ENCODE assay signal across 19 mouse cellular contexts in the genomic region with DNA sequence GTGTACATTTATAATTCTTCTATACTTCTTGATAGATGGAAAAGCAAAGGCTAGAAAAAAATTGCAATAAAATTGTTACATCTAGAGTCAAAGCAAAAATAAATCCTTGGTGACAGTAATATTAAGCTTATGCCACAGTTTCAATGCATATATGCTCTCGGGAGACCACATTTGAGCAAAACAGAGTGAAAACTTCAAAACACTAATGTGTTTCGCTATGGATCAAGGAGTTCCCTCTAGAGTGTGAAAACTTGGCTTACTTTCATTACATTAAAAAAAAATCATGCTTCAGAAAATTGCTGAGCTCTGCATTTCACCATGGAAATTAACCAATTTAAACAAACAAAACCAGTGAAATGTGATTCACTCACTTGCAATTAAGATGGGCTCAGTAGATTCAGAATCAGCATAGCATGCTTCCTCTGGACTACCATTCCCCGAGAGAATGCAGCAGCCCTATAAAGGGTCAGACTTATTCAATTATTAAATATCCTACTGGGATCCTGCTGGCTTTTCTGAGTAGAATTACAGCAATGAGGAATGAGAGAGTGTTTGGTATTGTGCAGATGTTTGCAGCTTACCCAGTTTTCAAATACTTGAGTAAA.
DNase-seq lines count a peak whose midpoint lies in the region; ATAC-seq lines count a peak whose summit lies in the region.
"Had no signal": no experiment of that assay in that cellular context is flagged by ENCODE, and none has a peak within 500 bp of the region (broad histone marks: within the 10 kb centered on the region; RNA-seq: fewer than 3 reads in every experiment).

No protein-coding gene starts in this region.

- no peaks in the 10 kb centered on the region for H3K27me3 ChIP-seq in embryonic facial prominence, embryonic 11.5 days (ENCODE audit: control insufficient read depth, insufficient read depth, low read length)
- H3K27me3 ChIP-seq in embryonic facial prominence, embryonic 10.5 days (replicated peaks; ENCODE audit: low read depth, poor library complexity, severe bottlenecking): no peaks in the 10 kb centered on the region
- H3K27me3 ChIP-seq in midbrain, embryonic 13.5 days: no peaks in the 10 kb centered on the region
- no peaks in the 10 kb centered on the region for H3K27me3 ChIP-seq in midbrain, embryonic 10.5 days (ENCODE audit: low read depth, poor library complexity, severe bottlenecking)
- H3K27me3 ChIP-seq in midbrain, embryonic 14.5 days (ENCODE audit: control insufficient read depth, insufficient read depth, low read length): no peaks in the 10 kb centered on the region
- H3K27me3 ChIP-seq: forebrain, embryonic 13.5 days; limb, embryonic 15.5 days had no signal

- H3K9ac ChIP-seq in embryonic facial prominence, embryonic 11.5 days (replicated peaks; ENCODE audit: low read length): no peak overlapping the region
- H3K9ac ChIP-seq in midbrain, embryonic 13.5 days (replicated peaks): no peak overlapping the region
- H3K9ac ChIP-seq in midbrain, embryonic 14.5 days (replicated peaks; ENCODE audit: low read length): no peak overlapping the region
- H3K9ac ChIP-seq: forebrain, embryonic 13.5 days; limb, embryonic 15.5 days had no signal

- peak; percentile 13 for DNase-seq in embryonic facial prominence, embryonic 11.5 days (ENCODE audit: low spot score)
- no peak for DNase-seq in embryonic facial prominence, embryonic 10.5 days (ENCODE audit: low spot score)
- no peak for DNase-seq in midbrain, embryonic 10.5 days (ENCODE audit: low spot score)
- DNase-seq in midbrain, embryonic 14.5 days: peak; percentile 50
- no peak for DNase-seq in frontal cortex, postnatal 25 days (ENCODE audit: low spot score in 2 of 2)
- no peak for DNase-seq in c-Kit-positive CD71-positive TER-119-positive erythroid progenitor cells, embryonic 14.5 days (ENCODE audit: low spot score)
- DNase-seq: cerebellum, adult 11 months; cerebellum, postnatal 10 days; gastrocnemius, adult 2 months; heart, postnatal 10 days; kidney, adult 11 months; right cerebral cortex, postnatal 25 days; thymus, postnatal 36 days had no signal

- no peaks in the 10 kb centered on the region for H3K4me1 ChIP-seq in embryonic facial prominence, embryonic 11.5 days (ENCODE audit: control insufficient read depth, insufficient read depth, low read length)
- no peaks in the 10 kb centered on the region for H3K4me1 ChIP-seq in embryonic facial prominence, embryonic 10.5 days
- H3K4me1 ChIP-seq in midbrain, embryonic 13.5 days (replicated peaks): no peaks in the 10 kb centered on the region
- H3K4me1 ChIP-seq in midbrain, embryonic 10.5 days: no peaks in the 10 kb centered on the region
- H3K4me1 ChIP-seq in midbrain, embryonic 14.5 days (ENCODE audit: control insufficient read depth, insufficient read depth, low read length): no peaks in the 10 kb centered on the region
- H3K4me1 ChIP-seq: forebrain, embryonic 13.5 days; heart, embryonic 10.5 days; limb, embryonic 15.5 days had no signal

- no peaks in the 10 kb centered on the region for H3K36me3 ChIP-seq in embryonic facial prominence, embryonic 11.5 days (replicated peaks; ENCODE audit: control insufficient read depth, insufficient read depth, low read depth, low read length)
- no peaks in the 10 kb centered on the region for H3K36me3 ChIP-seq in embryonic facial prominence, embryonic 10.5 days (replicated peaks)
- no peaks in the 10 kb centered on the region for H3K36me3 ChIP-seq in midbrain, embryonic 13.5 days
- no peaks in the 10 kb centered on the region for H3K36me3 ChIP-seq in midbrain, embryonic 10.5 days
- no peaks in the 10 kb centered on the region for H3K36me3 ChIP-seq in midbrain, embryonic 14.5 days (ENCODE audit: control insufficient read depth, insufficient read depth, low read length)
- H3K36me3 ChIP-seq: heart, embryonic 10.5 days; limb, embryonic 15.5 days had no signal

- H3K4me2 ChIP-seq in embryonic facial prominence, embryonic 11.5 days (ENCODE audit: low read depth, low read length): no peak overlapping the region
- H3K4me2 ChIP-seq in midbrain, embryonic 13.5 days (replicated peaks): no peak overlapping the region
- no peak overlapping the region for H3K4me2 ChIP-seq in midbrain, embryonic 14.5 days (ENCODE audit: low read length)
- H3K4me2 ChIP-seq: forebrain, embryonic 13.5 days; limb, embryonic 15.5 days had no signal

- no peaks in the 10 kb centered on the region for H3K9me3 ChIP-seq in embryonic facial prominence, embryonic 11.5 days (replicated peaks; ENCODE audit: control insufficient read depth, low read length)
- no peaks in the 10 kb centered on the region for H3K9me3 ChIP-seq in embryonic facial prominence, embryonic 10.5 days
- H3K9me3 ChIP-seq in midbrain, embryonic 13.5 days: no peaks in the 10 kb centered on the region
- no peaks in the 10 kb centered on the region for H3K9me3 ChIP-seq in midbrain, embryonic 10.5 days (replicated peaks)
- H3K9me3 ChIP-seq in midbrain, embryonic 14.5 days (ENCODE audit: control insufficient read depth, low read length): no peaks in the 10 kb centered on the region
- H3K9me3 ChIP-seq: forebrain, embryonic 13.5 days; heart, embryonic 10.5 days; limb, embryonic 15.5 days had no signal

- H3K27ac ChIP-seq in embryonic facial prominence, embryonic 11.5 days (replicated peaks; ENCODE audit: low read depth, low read length): no peak overlapping the region
- no peak overlapping the region for H3K27ac ChIP-seq in embryonic facial prominence, embryonic 10.5 days (replicated peaks)
- H3K27ac ChIP-seq in midbrain, embryonic 13.5 days: no peak overlapping the region
- no peak overlapping the region for H3K27ac ChIP-seq in midbrain, embryonic 10.5 days (replicated peaks)
- H3K27ac ChIP-seq in midbrain, embryonic 14.5 days (replicated peaks; ENCODE audit: low read depth, low read length): 0 out of 2 replicates have a peak overlapping the region, but pooled peaks have one; percentile 26
- H3K27ac ChIP-seq: forebrain, embryonic 13.5 days; gastrocnemius, adult 2 months; heart, embryonic 10.5 days; limb, embryonic 15.5 days had no signal

- 57% methylated on average over 3 of the region's 3 CpGs for WGBS in embryonic facial prominence, embryonic 11.5 days
- 74% methylated on average over 3 of the region's 3 CpGs for WGBS in embryonic facial prominence, embryonic 10.5 days
- WGBS in midbrain, embryonic 13.5 days: 54% methylated on average over 3 of the region's 3 CpGs
- 80% methylated on average over 3 of the region's 3 CpGs for WGBS in midbrain, embryonic 10.5 days
- 50% methylated on average over 3 of the region's 3 CpGs for WGBS in midbrain, embryonic 14.5 days

- H3K4me3 ChIP-seq in embryonic facial prominence, embryonic 11.5 days (ENCODE audit: low read depth, low read length): no peak overlapping the region
- no peak overlapping the region for H3K4me3 ChIP-seq in embryonic facial prominence, embryonic 10.5 days
- no peak overlapping the region for H3K4me3 ChIP-seq in midbrain, embryonic 13.5 days (replicated peaks)
- H3K4me3 ChIP-seq in midbrain, embryonic 10.5 days: no peak overlapping the region
- no peak overlapping the region for H3K4me3 ChIP-seq in midbrain, embryonic 14.5 days (replicated peaks; ENCODE audit: low read depth, low read length)
- H3K4me3 ChIP-seq: forebrain, embryonic 13.5 days; gastrocnemius, adult 2 months; heart, embryonic 10.5 days; limb, embryonic 15.5 days had no signal

- no peak for ATAC-seq in embryonic facial prominence, embryonic 11.5 days (replicated peaks; ENCODE audit: insufficient number of reproducible peaks, low FRiP score, low TSS enrichment, low read depth)
- peak; percentile 53; the same call in 1 of the 2 replicates for ATAC-seq in midbrain, embryonic 13.5 days
- ATAC-seq in midbrain, embryonic 14.5 days (ENCODE audit: low FRiP score, low TSS enrichment): 0 out of 2 replicates have a peak, but pooled peaks have one; percentile 51
- ATAC-seq in megakaryocyte, adult 5-6 weeks (ENCODE audit: poor library complexity, severe bottlenecking): no peak
- ATAC-seq: forebrain, embryonic 13.5 days; lung, postnatal 0 days had no signal

Comparison
In these comparisons a context has a peak if more than half of its experiments do, and no peak if none do; other contexts are left out.
1. DNase-seq: peak in embryonic facial prominence, embryonic 11.5 days (single experiment) and midbrain, embryonic 14.5 days (single experiment); none in embryonic facial prominence, embryonic 10.5 days (single experiment), midbrain, embryonic 10.5 days (single experiment), frontal cortex, postnatal 25 days (0 of 2) and c-Kit-positive CD71-positive TER-119-positive erythroid progenitor cells, embryonic 14.5 days (single experiment).
2. ATAC-seq: peak in midbrain, embryonic 13.5 days (single experiment) and midbrain, embryonic 14.5 days (single experiment); none in embryonic facial prominence, embryonic 11.5 days (single experiment) and megakaryocyte, adult 5-6 weeks (single experiment).